Mouse (Mus musculus): ENCODE results near the gene Gm12184. TPM values are rescaled to one million over a fixed set of nuclear protein-coding genes. Genes with fewer than 3 reads are reported as not detected.

Gm12184 gene
- polyA plus RNA-seq, 1 experiment from 2014 or later: 4.5 TPM

DNA sequence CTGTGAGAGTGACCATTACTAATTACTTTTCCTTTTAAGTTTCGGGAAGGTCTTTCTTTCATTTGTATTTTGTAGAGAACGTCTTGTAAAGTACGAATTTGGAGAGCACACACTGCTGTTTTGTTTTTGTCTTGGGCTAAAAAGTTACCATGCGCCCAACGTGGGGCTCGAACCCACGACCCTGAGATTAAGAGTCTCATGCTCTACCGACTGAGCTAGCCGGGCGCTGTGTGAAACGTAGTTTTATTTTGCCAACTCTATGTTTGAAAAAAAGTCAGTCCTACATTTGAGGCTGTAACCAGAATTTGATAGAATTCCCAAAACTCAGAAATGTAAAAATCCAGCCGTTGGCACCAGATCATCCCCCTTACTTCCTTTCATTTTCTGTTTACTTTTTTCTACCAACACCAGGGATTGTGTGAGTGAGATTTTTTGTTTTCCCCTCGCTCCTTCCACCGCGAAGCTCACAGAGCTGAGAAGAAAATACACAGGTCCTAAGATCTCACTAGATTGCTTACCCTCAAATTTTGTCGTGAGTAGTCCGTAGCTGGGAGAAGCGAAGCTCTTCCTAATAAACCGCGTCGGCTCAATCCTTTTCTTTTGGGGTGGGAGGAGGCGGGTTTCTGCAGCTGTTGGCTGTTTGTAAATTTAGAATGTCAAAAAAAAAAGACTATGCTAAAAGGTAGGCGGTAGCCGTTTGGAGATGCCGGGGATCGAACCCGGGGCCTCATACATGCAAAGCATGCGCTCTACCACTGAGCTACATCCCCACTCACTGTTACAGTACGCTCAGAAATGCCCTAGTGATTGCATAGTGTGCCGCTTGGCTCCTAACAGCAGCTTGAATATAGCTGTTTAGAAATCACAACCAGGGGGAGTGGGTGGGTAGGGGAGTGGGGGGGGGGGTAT lies 7.5 kb upstream of the Gm12184 start:
- under 1% methylated on average over 30 of the region's 30 CpGs for WGBS
- peak overlapping the region; percentile 31; the same call in 1 of the 2 replicates for H3K9ac ChIP-seq (replicated peaks; ENCODE audit: low read depth, low read length)

DNA sequence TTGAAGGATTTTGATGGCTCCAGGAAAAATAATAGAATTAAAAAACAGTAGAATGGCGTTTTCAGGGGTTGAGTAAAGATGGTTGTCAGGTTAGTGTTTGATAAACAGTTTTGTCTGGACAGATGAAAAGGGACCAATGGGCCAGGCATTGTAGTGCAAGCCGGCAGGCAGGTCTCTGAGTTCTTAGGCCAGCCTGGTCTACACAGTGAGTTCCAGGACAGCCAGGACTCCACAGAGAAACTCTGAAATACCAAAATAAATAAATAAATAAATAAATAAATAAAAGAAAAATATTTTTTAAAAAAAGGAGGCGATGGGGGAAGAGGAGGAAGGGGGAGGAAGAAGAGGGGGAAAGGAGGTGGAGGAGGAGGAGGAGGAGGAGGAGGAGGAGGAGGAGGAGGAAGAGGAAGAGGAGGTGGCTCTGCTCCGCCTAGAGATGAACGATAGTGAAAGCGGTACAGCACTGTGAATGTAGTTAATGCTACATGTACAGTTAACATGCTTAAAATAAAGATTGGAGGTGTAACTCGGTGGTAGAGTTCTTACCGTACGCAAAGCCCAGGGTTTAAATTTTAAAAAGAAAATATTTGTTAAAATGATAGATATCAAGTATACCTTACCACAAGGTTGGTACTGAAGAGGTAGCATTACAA lies 6.7 kb upstream of the Gm12184 start:
- Histone ChIP-seq H3K9ac (replicated peaks; ENCODE audit: low read depth, low read length) (peak overlapping the region; percentile 31; the same call in 1 of the 2 replicates), H3K4me2 (replicated peaks; ENCODE audit: low read depth, low read length) (peak overlapping the region; percentile 47), H3K4me1 (ENCODE audit: control insufficient read depth, insufficient read depth, low read length) (peaks cover 4% of the 10 kb centered on the region; the same call in 1 of the 2 replicates), H3K9me3 (ENCODE audit: control insufficient read depth, low read depth, low read length) (no peaks in the 10 kb centered on the region), H3K27me3 (ENCODE audit: control insufficient read depth, insufficient read depth, low read length) (no peaks in the 10 kb centered on the region), H3K4me3 (ENCODE audit: low read depth, low read length) (peak overlapping the region; percentile 55), H3K36me3 (ENCODE audit: control insufficient read depth, insufficient read depth, low read length) (no peaks in the 10 kb centered on the region), H3K27ac (ENCODE audit: low read length) (no peak overlapping the region)
- 45% methylated on average over 9 of the region's 9 CpGs for WGBS
- no peak for ATAC-seq (ENCODE audit: insufficient number of reproducible peaks, insufficient read depth, low FRiP score, low read depth)

More for the DNA sequence above, 7.5 kb upstream of the Gm12184 start:
- Histone ChIP-seq H3K9me3 (ENCODE audit: control insufficient read depth, low read depth, low read length) (no peaks in the 10 kb centered on the region), H3K4me3 (ENCODE audit: low read depth, low read length) (peak overlapping the region; percentile 55), H3K27ac (ENCODE audit: low read length) (no peak overlapping the region; the same call in 1 of the 2 replicates), H3K36me3 (ENCODE audit: control insufficient read depth, insufficient read depth, low read length) (no peaks in the 10 kb centered on the region), H3K27me3 (ENCODE audit: control insufficient read depth, insufficient read depth, low read length) (no peaks in the 10 kb centered on the region), H3K4me2 (replicated peaks; ENCODE audit: low read depth, low read length) (peak overlapping the region; percentile 47), H3K4me1 (ENCODE audit: control insufficient read depth, insufficient read depth, low read length) (peaks cover 6% of the 10 kb centered on the region; the same call in 1 of the 2 replicates)
- peak; percentile 88 for ATAC-seq (ENCODE audit: insufficient number of reproducible peaks, insufficient read depth, low FRiP score, low read depth)

DNA sequence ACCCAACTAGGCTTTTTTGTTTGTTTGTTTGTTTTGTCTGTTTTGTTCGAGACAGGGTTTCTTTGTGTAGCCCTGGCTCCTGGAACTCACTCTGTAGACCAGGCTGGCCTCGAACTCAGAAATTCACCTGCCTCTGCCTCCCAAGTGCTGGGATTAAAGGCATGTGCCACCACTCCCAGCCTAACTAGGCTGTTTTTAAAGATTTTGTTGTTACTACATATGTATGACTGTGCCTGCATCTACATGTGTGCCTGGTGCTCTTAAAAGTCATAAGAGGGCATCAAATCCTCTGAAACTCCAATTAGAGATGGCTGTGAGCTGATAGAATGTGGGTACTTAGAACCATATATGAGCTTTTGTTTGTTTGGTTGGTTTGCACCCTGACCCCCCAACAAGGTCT lies 4.8 kb upstream of the Gm12184 start:
- ATAC-seq (ENCODE audit: insufficient number of reproducible peaks, insufficient read depth, low FRiP score, low read depth): no peak
- no peaks in the 10 kb centered on the region for H3K27me3 ChIP-seq (ENCODE audit: control insufficient read depth, insufficient read depth, low read length)
- no peak overlapping the region for H3K4me2 ChIP-seq (replicated peaks; ENCODE audit: low read depth, low read length)
- H3K36me3 ChIP-seq (ENCODE audit: control insufficient read depth, insufficient read depth, low read length): no peaks in the 10 kb centered on the region
- no peaks in the 10 kb centered on the region for H3K9me3 ChIP-seq (ENCODE audit: control insufficient read depth, low read depth, low read length)
- H3K9ac ChIP-seq (replicated peaks; ENCODE audit: low read depth, low read length): no peak overlapping the region
- H3K4me1 ChIP-seq (ENCODE audit: control insufficient read depth, insufficient read depth, low read length): 0 out of 2 replicates have a peak, but pooled peaks cover 3% of the 10 kb centered on the region
- WGBS: 73% methylated on average over 2 of the region's 2 CpGs
- H3K27ac ChIP-seq (ENCODE audit: low read length): no peak overlapping the region
- no peak overlapping the region for H3K4me3 ChIP-seq (ENCODE audit: low read depth, low read length)

DNA sequence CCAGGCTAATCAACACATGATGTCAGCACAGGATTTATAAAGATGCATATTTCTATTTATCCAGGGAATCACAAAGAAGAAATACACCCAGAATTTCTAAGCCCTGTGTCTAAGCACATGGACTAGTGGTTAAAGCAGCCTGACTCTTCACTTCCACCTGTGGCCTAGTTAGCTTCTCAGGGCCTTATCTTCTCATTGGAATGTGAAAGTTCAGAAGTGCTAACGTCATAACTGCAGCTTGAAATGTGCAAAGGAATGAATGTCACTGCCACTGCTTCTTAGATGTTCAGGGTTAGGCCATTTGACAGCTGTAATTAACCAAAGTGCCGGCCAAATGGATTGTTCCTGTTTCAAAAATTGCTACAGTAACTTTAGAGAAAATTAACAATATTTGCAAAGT lies 3.8 kb upstream of the Gm12184 start:
- no peak for ATAC-seq (ENCODE audit: insufficient number of reproducible peaks, insufficient read depth, low FRiP score, low read depth)
- Histone ChIP-seq H3K27me3 (ENCODE audit: control insufficient read depth, insufficient read depth, low read length) (no peaks in the 10 kb centered on the region), H3K9me3 (ENCODE audit: control insufficient read depth, low read depth, low read length) (no peaks in the 10 kb centered on the region), H3K36me3 (ENCODE audit: control insufficient read depth, insufficient read depth, low read length) (no peaks in the 10 kb centered on the region), H3K4me1 (ENCODE audit: control insufficient read depth, insufficient read depth, low read length) (0 out of 2 replicates have a peak, but pooled peaks cover 3% of the 10 kb centered on the region), H3K9ac (replicated peaks; ENCODE audit: low read depth, low read length) (no peak overlapping the region), H3K4me2 (replicated peaks; ENCODE audit: low read depth, low read length) (no peak overlapping the region), H3K4me3 (ENCODE audit: low read depth, low read length) (no peak overlapping the region), H3K27ac (ENCODE audit: low read length) (no peak overlapping the region)
- WGBS: 63% methylated on average over 2 of the region's 2 CpGs

DNA sequence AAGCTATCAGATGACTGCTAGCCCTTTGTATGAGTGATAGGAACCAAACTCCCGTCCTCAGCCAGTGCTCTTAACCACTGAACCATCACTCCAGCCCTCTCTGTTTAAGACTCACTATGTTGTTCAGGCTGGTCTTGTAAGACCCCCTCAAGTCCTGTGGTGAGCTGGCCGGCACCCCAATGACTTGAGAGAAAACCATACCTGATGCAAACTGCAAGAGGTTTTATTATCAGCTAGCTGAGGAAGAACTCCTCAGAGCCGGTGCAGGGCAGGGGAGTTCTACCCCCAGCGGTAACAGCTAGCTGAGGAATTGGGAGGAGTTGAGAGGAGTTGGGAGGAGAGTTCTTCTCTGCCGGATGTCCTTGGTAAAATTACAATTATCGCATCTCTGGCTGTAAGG lies 1.5 kb upstream of the Gm12184 start:
- no peaks in the 10 kb centered on the region for H3K36me3 ChIP-seq (ENCODE audit: control insufficient read depth, insufficient read depth, low read length)
- H3K9me3 ChIP-seq (ENCODE audit: control insufficient read depth, low read depth, low read length): no peaks in the 10 kb centered on the region
- no peak overlapping the region for H3K9ac ChIP-seq (replicated peaks; ENCODE audit: low read depth, low read length)
- H3K4me3 ChIP-seq (ENCODE audit: low read depth, low read length): no peak overlapping the region
- no peak overlapping the region for H3K27ac ChIP-seq (ENCODE audit: low read length)
- WGBS: 71% methylated on average over 6 of the region's 6 CpGs
- H3K27me3 ChIP-seq (ENCODE audit: control insufficient read depth, insufficient read depth, low read length): no peaks in the 10 kb centered on the region
- H3K4me2 ChIP-seq (replicated peaks; ENCODE audit: low read depth, low read length): no peak overlapping the region
- H3K4me1 ChIP-seq (ENCODE audit: control insufficient read depth, insufficient read depth, low read length): 0 out of 2 replicates have a peak, but pooled peaks cover 10% of the 10 kb centered on the region
- ATAC-seq (ENCODE audit: insufficient number of reproducible peaks, insufficient read depth, low FRiP score, low read depth): no peak

DNA sequence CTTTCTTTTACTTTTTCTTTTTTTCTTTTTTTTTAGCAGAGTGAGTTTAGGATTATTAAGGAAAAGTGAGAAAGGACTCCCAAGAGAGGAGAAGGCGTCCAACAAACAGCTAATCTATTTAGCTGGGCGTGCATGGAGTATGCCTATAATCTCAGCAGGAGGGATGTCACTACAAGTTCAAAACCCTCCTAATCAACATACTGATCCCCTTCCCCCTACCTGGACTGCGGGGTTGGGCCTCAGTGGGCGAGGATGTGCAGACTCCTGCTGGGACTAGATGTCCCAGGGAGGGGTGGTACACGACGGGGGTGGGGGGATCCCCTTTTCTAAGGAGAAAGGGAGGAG lies 269 bp upstream of the Gm12184 start:
- Histone ChIP-seq H3K27ac (ENCODE audit: low read length) (peak overlapping the region; percentile 58; the same call in 1 of the 2 replicates), H3K9me3 (ENCODE audit: control insufficient read depth, low read depth, low read length) (no peaks in the 10 kb centered on the region), H3K4me1 (ENCODE audit: control insufficient read depth, insufficient read depth, low read length) (0 out of 2 replicates have a peak, but pooled peaks cover 10% of the 10 kb centered on the region), H3K27me3 (ENCODE audit: control insufficient read depth, insufficient read depth, low read length) (no peaks in the 10 kb centered on the region), H3K4me2 (replicated peaks; ENCODE audit: low read depth, low read length) (peak overlapping the region; percentile 68), H3K36me3 (ENCODE audit: control insufficient read depth, insufficient read depth, low read length) (no peaks in the 10 kb centered on the region), H3K9ac (replicated peaks; ENCODE audit: low read depth, low read length) (peak overlapping the region; percentile 30; the same call in 1 of the 2 replicates), H3K4me3 (ENCODE audit: low read depth, low read length) (peak overlapping the region; percentile 43)
- 0% methylated on average over 6 of the region's 6 CpGs for WGBS
- no peak for ATAC-seq (ENCODE audit: insufficient number of reproducible peaks, insufficient read depth, low FRiP score, low read depth)

DNA sequence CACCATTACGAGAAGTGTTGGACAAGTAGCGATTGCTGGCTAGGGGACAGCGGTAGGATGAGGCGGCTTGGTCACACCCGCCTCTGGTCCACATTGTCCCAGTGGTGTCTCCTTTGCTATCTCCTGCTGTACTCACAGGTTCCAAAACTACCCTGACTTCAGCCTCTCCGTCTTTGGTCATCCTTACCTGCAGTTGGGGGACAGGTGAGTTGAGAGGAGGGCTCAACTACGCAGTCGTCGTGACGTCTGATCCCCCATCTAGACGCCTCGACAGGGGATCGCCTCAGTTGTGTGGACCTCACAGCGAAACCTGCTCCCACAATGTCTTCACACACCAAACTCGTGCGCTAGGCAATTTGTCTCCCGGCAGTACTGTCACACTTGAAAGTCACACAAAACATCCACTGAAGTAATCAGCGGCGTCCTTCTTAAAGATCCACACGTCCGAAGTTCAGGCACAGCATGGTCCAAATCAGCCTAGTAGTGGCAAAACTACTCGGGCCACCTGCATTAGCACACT lies 2.1 kb downstream of the Gm12184 start:
- Histone ChIP-seq H3K27ac (ENCODE audit: low read length) (no peak overlapping the region), H3K4me3 (ENCODE audit: low read depth, low read length) (peak overlapping the region; percentile 34), H3K4me1 (ENCODE audit: control insufficient read depth, insufficient read depth, low read length) (0 out of 2 replicates have a peak, but pooled peaks cover 10% of the 10 kb centered on the region), H3K4me2 (replicated peaks; ENCODE audit: low read depth, low read length) (peak overlapping the region; percentile 74), H3K36me3 (ENCODE audit: control insufficient read depth, insufficient read depth, low read length) (no peaks in the 10 kb centered on the region), H3K27me3 (ENCODE audit: control insufficient read depth, insufficient read depth, low read length) (no peaks in the 10 kb centered on the region), H3K9ac (replicated peaks; ENCODE audit: low read depth, low read length) (no peak overlapping the region), H3K9me3 (ENCODE audit: control insufficient read depth, low read depth, low read length) (no peaks in the 10 kb centered on the region)
- ATAC-seq (ENCODE audit: insufficient number of reproducible peaks, insufficient read depth, low FRiP score, low read depth): no peak
- 5% methylated on average over 22 of the region's 22 CpGs for WGBS

DNA sequence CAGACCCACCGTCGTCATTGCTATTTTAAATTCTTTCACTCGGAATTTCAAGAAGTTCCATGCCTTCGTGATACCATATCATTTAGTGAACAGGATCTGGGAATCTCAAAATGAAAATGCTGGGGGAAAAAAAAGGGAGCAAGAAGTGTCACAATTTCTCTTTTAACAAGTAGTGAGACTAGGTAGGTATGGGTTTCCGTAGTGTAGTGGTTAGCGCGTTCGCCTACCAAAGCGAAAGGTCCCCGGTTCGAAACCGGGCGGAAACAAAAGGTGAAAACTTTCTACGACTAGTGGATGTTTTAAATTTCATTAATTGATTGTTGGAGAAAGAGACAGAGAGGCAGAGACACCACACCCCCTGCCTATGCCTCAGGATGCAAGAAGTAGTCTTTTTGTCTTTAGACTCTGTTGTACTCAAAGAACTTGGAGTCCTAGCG lies 2.9 kb downstream of the Gm12184 start:
- no peaks in the 10 kb centered on the region for H3K9me3 ChIP-seq (ENCODE audit: control insufficient read depth, low read depth, low read length)
- 3% methylated on average over 15 of the region's 15 CpGs for WGBS
- H3K4me1 ChIP-seq (ENCODE audit: control insufficient read depth, insufficient read depth, low read length): 0 out of 2 replicates have a peak, but pooled peaks cover 10% of the 10 kb centered on the region
- ATAC-seq (ENCODE audit: insufficient number of reproducible peaks, insufficient read depth, low FRiP score, low read depth): peak; percentile 16; the same call in 1 of the 2 replicates
- peak overlapping the region; percentile 34 for H3K4me3 ChIP-seq (ENCODE audit: low read depth, low read length)
- peak overlapping the region; percentile 74 for H3K4me2 ChIP-seq (replicated peaks; ENCODE audit: low read depth, low read length)
- H3K27me3 ChIP-seq (ENCODE audit: control insufficient read depth, insufficient read depth, low read length): no peaks in the 10 kb centered on the region
- no peaks in the 10 kb centered on the region for H3K36me3 ChIP-seq (ENCODE audit: control insufficient read depth, insufficient read depth, low read length)
- H3K27ac ChIP-seq (ENCODE audit: low read length): no peak overlapping the region
- 0 out of 2 replicates have a peak overlapping the region, but pooled peaks have one; percentile 14 for H3K9ac ChIP-seq (replicated peaks; ENCODE audit: low read depth, low read length)
